Mouse (Mus musculus) MEL (cell line): Measurements from ENCODE around the gene Ms4a18. TPM values are rescaled to one million over a fixed set of nuclear protein-coding genes. Genes with fewer than 3 reads are reported as not detected.

Source experiments
- polyA plus RNA-seq, 2 experiments: library from polyadenylated mRNA; stranded (reverse) in 1 of 2; unstranded in 1 of 2; fragments of >175 nt in 1 of 2; fragments of >200 nt in 1 of 2; gene quantifications; 2 replicates each; pipeline versions ENCODE4 v1.2.1 to v1.2.4; 2012; ENCODE audit warnings: low replicate concordance in 2 of 2, low read depth in 1 of 2; ENCODE audit not compliant: insufficient read length in 2 of 2, insufficient read depth in 1 of 2, missing spikeins in 1 of 2
- total RNA-seq: library from RNA; depleted of rRNA; stranded (reverse); fragments of 300-350 nt; gene quantifications from 2 replicates; pipeline ENCODE4 v1.2.3, GENCODE M21; 2012; rRNA removed

The Ms4a18 gene
- total and polyA plus RNA-seq, 3 experiments: not detected

Other genes with a start within 250 kb of the Ms4a18 start
- gene Cd6, start 188.0 kb downstream of the Ms4a18 start, total RNA-seq: not detected in 2 replicates
- gene Cd6, start 188.0 kb downstream of the Ms4a18 start, polyA plus RNA-seq: not detected
- gene Slc15a3, start 178.3 kb downstream of the Ms4a18 start, total RNA-seq: not detected in 2 replicates
- gene Slc15a3, start 178.3 kb downstream of the Ms4a18 start, polyA plus RNA-seq: not detected
- not detected in 2 replicates for gene Tmem132a, start 148.1 kb downstream of the Ms4a18 start, total RNA-seq
- gene Tmem132a, start 148.1 kb downstream of the Ms4a18 start, polyA plus RNA-seq: not detected
- gene Tmem109, start 136.0 kb downstream of the Ms4a18 start, total RNA-seq: 20.6 and 30.4 TPM in 2 replicates
- 10 to 100 TPM in 1 of 2 experiments, not detected in 1; 42.4 TPM for gene Tmem109, start 136.0 kb downstream of the Ms4a18 start, polyA plus RNA-seq
- 154 and 158 TPM in 2 replicates for gene Prpf19, start 122.8 kb downstream of the Ms4a18 start, total RNA-seq
- 100 to 1,000 TPM; 128 to 363 TPM for gene Prpf19, start 122.8 kb downstream of the Ms4a18 start, polyA plus RNA-seq
- not detected in 2 replicates for gene Zp1, start 97.4 kb downstream of the Ms4a18 start, total RNA-seq
- gene Zp1, start 97.4 kb downstream of the Ms4a18 start, polyA plus RNA-seq: not detected
- 0.33 and 0.46 TPM in 2 replicates for gene Ptgdr2, start 80.9 kb downstream of the Ms4a18 start, total RNA-seq
- gene Ptgdr2, start 80.9 kb downstream of the Ms4a18 start, polyA plus RNA-seq: under 1 TPM in 1 of 2 experiments, not detected in 1; 0.31 TPM
- gene Ccdc86, start 68.8 kb downstream of the Ms4a18 start, total RNA-seq: 20.2 and 29.5 TPM in 2 replicates
- gene Ccdc86, start 68.8 kb downstream of the Ms4a18 start, polyA plus RNA-seq: 10 to 100 TPM in 1 of 2 experiments, not detected in 1; 50.9 TPM
- gene Ms4a10, start 43.4 kb downstream of the Ms4a18 start, total RNA-seq: not detected in 2 replicates
- not detected for gene Ms4a10, start 43.4 kb downstream of the Ms4a18 start, polyA plus RNA-seq
- gene Ms4a15, start 24.8 kb downstream of the Ms4a18 start, total RNA-seq: not detected in 2 replicates
- not detected for gene Ms4a15, start 24.8 kb downstream of the Ms4a18 start, polyA plus RNA-seq
- gene Ms4a8a, start 63.1 kb upstream of the Ms4a18 start, total RNA-seq: not detected in 2 replicates
- gene Ms4a8a, start 63.1 kb upstream of the Ms4a18 start, polyA plus RNA-seq: not detected
- not detected in 2 replicates for gene 1700017D01Rik, start 112.8 kb upstream of the Ms4a18 start, total RNA-seq
- gene 1700017D01Rik, start 112.8 kb upstream of the Ms4a18 start, polyA plus RNA-seq: not detected
- gene 1700025F22Rik, start 147.3 kb upstream of the Ms4a18 start, total RNA-seq: not detected in 2 replicates
- gene 1700025F22Rik, start 147.3 kb upstream of the Ms4a18 start, polyA plus RNA-seq: not detected
- gene Ms4a13, start 178.7 kb upstream of the Ms4a18 start, total RNA-seq: not detected in 2 replicates
- not detected for gene Ms4a13, start 178.7 kb upstream of the Ms4a18 start, polyA plus RNA-seq
- gene Ms4a12, start 214.4 kb upstream of the Ms4a18 start, total RNA-seq: not detected in 2 replicates
- not detected for gene Ms4a12, start 214.4 kb upstream of the Ms4a18 start, polyA plus RNA-seq
- gene Ms4a1, start 248.2 kb upstream of the Ms4a18 start, total RNA-seq: not detected in 2 replicates
- not detected for gene Ms4a1, start 248.2 kb upstream of the Ms4a18 start, polyA plus RNA-seq